Mouse (Mus musculus): ENCODE results near the gene Gprin1.

DNA sequence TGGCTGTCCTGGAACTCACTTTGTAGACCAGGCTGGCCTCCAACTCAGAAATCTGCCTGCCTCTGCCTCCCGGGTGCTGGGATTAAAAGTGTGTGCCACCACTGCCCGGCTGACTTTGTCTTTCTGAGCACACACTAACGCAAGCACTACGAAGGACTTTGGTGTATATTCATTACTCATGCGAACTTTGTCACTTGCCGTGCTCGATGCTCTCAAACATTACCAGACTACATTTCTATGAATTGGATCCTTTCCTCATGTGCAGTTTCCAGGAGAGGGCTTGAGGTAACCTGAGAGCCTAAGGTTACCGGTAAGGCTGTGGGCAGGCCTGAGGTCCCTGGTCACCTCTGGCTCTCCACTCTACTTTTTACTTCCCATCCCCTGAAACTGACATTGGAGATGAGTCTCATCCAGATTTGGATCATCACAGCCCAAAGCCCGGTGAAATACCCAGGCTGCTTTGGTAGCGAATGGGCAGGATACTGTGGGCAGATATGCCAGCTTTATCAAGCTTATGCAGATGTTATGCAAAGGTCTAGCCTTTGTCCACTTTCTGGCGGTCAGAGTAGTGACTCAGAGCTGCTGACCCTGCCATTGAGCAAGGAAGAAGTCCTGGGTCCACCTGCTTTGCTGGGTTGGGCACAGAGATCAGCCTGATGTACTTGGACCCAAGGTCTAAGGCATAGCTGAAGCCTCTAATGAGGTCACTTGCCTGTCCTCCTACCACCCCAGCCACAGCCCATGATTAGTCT is 54.0 kb downstream of the Gprin1 start:
- TF ChIP-seq CTCF (IDR thresholded peaks at IDR 0.05; ENCODE audit: low read depth, low read length) = no peak
- no peak for TF ChIP-seq POLR2A (IDR thresholded peaks at IDR 0.05; ENCODE audit: extremely low read depth, insufficient read depth, low read length)
